Comparison of ENCODE assay signal across 8 mouse cellular contexts in the genomic region with DNA sequence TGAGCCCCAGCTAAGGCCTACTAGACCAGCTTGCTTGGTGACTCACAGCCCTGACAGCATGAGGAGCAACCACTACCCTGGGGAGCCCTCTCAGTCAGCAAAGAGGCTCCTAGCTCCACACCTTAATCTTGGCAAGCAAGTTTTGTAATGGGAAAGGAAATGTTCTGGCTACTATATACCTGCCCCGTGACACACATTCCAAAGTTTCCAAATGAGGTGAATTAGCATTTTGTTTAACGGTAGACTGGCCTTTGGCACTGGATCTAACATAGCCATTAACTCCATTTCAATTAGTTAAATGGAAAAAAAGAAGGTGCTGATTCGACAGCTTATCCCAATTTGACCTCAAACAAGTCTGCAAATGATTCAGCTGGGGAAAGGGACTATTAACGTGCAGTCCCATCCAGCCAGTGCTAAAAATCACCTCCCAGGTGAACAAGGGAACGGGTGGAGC. TPM values are rescaled to one million over a fixed set of nuclear protein-coding genes. Genes with fewer than 3 reads are reported as not detected.
DNase-seq lines count a peak whose midpoint lies in the region; ATAC-seq and TF ChIP-seq lines count a peak whose summit lies in the region.

No protein-coding gene starts in this region.

- H3K9me3 ChIP-seq in forebrain, embryonic 10.5 days, result no peaks in the 10 kb centered on the region
- H3K9me3 ChIP-seq in kidney, embryonic 14.5 days (ENCODE audit: control insufficient read depth, low read length), result no peaks in the 10 kb centered on the region
- H3K9me3 ChIP-seq in midbrain, postnatal 0 days (ENCODE audit: low read length), result no peaks in the 10 kb centered on the region

- H3K27me3 ChIP-seq in forebrain, embryonic 10.5 days (ENCODE audit: poor library complexity, severe bottlenecking), result no peaks in the 10 kb centered on the region
- no peaks in the 10 kb centered on the region for H3K27me3 ChIP-seq in kidney, embryonic 14.5 days (ENCODE audit: control insufficient read depth, insufficient read depth, low read length)
- H3K27me3 ChIP-seq in midbrain, postnatal 0 days (ENCODE audit: insufficient read depth, low read length), result no peaks in the 10 kb centered on the region

- H3K4me3 ChIP-seq in layer of hippocampus, adult 2 months, result peak overlapping the region; percentile 86
- H3K4me3 ChIP-seq in forebrain, embryonic 10.5 days, result peak overlapping the region; percentile 93
- peak overlapping the region; percentile 91 for H3K4me3 ChIP-seq in kidney, embryonic 14.5 days (ENCODE audit: low read length)
- H3K4me3 ChIP-seq in midbrain, postnatal 0 days (ENCODE audit: low read depth, low read length), result peak overlapping the region; percentile 88

- H3K4me2 ChIP-seq in kidney, embryonic 14.5 days (replicated peaks; ENCODE audit: low read depth, low read length), result peak overlapping the region; percentile 44
- peak overlapping the region; percentile 74 for H3K4me2 ChIP-seq in midbrain, postnatal 0 days (ENCODE audit: low read depth, low read length, poor library complexity, severe bottlenecking)

- no peak overlapping the region for H3K27ac ChIP-seq in layer of hippocampus, adult 2 months
- no peak overlapping the region for H3K27ac ChIP-seq in forebrain, embryonic 10.5 days
- H3K27ac ChIP-seq in kidney, embryonic 14.5 days (ENCODE audit: low read depth, low read length), result no peak overlapping the region
- no peak overlapping the region for H3K27ac ChIP-seq in midbrain, postnatal 0 days (ENCODE audit: low read depth, low read length)

- H3K4me1 ChIP-seq in forebrain, embryonic 10.5 days, result peaks cover 20% of the 10 kb centered on the region
- peaks cover 8% of the 10 kb centered on the region for H3K4me1 ChIP-seq in kidney, embryonic 14.5 days (ENCODE audit: control insufficient read depth, insufficient read depth, low read length)
- H3K4me1 ChIP-seq in midbrain, postnatal 0 days (ENCODE audit: insufficient read depth, low read length), result peaks cover 9% of the 10 kb centered on the region; the same call in 1 of the 2 replicates

- no peak overlapping the region for H3K9ac ChIP-seq in kidney, embryonic 14.5 days (ENCODE audit: low read depth, low read length)
- no peak overlapping the region for H3K9ac ChIP-seq in midbrain, postnatal 0 days (replicated peaks; ENCODE audit: low read length, poor library complexity, severe bottlenecking)

- WGBS in forebrain, embryonic 10.5 days, result 80% methylated on average over 5 of the region's 5 CpGs
- WGBS in kidney, embryonic 14.5 days, result 62% methylated on average over 5 of the region's 5 CpGs
- 73% methylated on average over 5 of the region's 5 CpGs for WGBS in midbrain, postnatal 0 days

- TF ChIP-seq CTCF in layer of hippocampus, adult 2 months (conservative IDR thresholded peaks at IDR 0.05), result no peak
- TF ChIP-seq CTCF in midbrain, postnatal 0 days (IDR thresholded peaks at IDR 0.05), result no peak

- peaks cover 46% of the 10 kb centered on the region for H3K36me3 ChIP-seq in forebrain, embryonic 10.5 days (replicated peaks)
- peaks cover 35% of the 10 kb centered on the region for H3K36me3 ChIP-seq in kidney, embryonic 14.5 days (ENCODE audit: control insufficient read depth, insufficient read depth, low read length)
- peaks cover 15% of the 10 kb centered on the region for H3K36me3 ChIP-seq in midbrain, postnatal 0 days (ENCODE audit: insufficient read depth, low read length)

- no peak for ATAC-seq in kidney, embryonic 14.5 days (ENCODE audit: low FRiP score, low TSS enrichment)
- ATAC-seq in midbrain, postnatal 0 days (ENCODE audit: low FRiP score), result no peak

- no peak for DNase-seq in layer of hippocampus, adult 2 months (ENCODE audit: low spot score in 2 of 2)
- DNase-seq in layer of hippocampus, postnatal 10 days (ENCODE audit: low spot score in 2 of 2), result no peak
- DNase-seq in forebrain, embryonic 10.5 days (ENCODE audit: extremely low spot score, low spot score), result no peak
- DNase-seq in midbrain, postnatal 0 days (ENCODE audit: low spot score), result no peak
- no peak for DNase-seq in spleen, adult 18-20 months
- DNase-seq in ovary, postnatal 14 days (ENCODE audit: low spot score), result no peak
- DNase-seq in cerebellum, adult 8-10 months, result no peak

RNA-seq across cellular contexts. Expression of a gene that starts 1.2 kb away (rescaled TPM):
- 100 to 1,000 TPM in 1 of 2 experiments, 10 to 100 TPM in 1; 97.1 to 101 TPM for total RNA-seq in layer of hippocampus, adult 2 months (2021)
- total RNA-seq in layer of hippocampus, postnatal 10 days (2021), result 10 to 100 TPM; 85.7 to 92.4 TPM
- polyA plus RNA-seq in forebrain, embryonic 10.5 days (2016; fragmentation: Nextera tagmentation; extraction: Ambion mirVana), result 120 and 124 TPM in 2 replicates
- polyA plus RNA-seq in kidney, embryonic 14.5 days (2014; fragmentation: Nextera tagmentation; extraction: Ambion mirVana), result 104 and 107 TPM in 2 replicates
- 91.6 and 129 TPM in 2 replicates for total RNA-seq in midbrain, postnatal 0 days (2014; rRNA removed)
- polyA plus RNA-seq in midbrain, postnatal 0 days (2015; fragmentation: Nextera tagmentation; extraction: Ambion mirVana), result 126 and 134 TPM in 2 replicates
